Mouse (Mus musculus) midbrain, embryonic 11.5 days (tissue): ENCODE results near the gene Lhx1. TPM values are rescaled to one million over a fixed set of nuclear protein-coding genes. Genes with fewer than 3 reads are reported as not detected.

Experiments used
- ATAC-seq: fragments of 200-750 bp; cut with Nextera tagmentation; 2 replicates; pipeline ENCODE4 v1.8.0; 2017; ENCODE audit warnings: moderate TSS enrichment, moderate library complexity; ENCODE audit not compliant: low FRiP score
- DNase-seq: peaks from one replicate; pipeline ENCODE4 v3.0.0; 2015; ENCODE audit warnings: low spot score; ENCODE audit errors: missing footprints
- H3K27ac ChIP-seq: fragments of 300-500 bp; sonication (generic); 2 replicates; pipeline ENCODE4 v1.5.1; 2014; ENCODE audit warnings: low read depth, low read length
- H3K27me3 ChIP-seq: fragments of 300-500 bp; sonication (generic); 2 replicates; pipeline ENCODE4 v1.6.1; 2014; ENCODE audit warnings: mild to moderate bottlenecking, low read length, moderate library complexity, mixed read lengths; ENCODE audit not compliant: control insufficient read depth, insufficient read depth
- H3K36me3 ChIP-seq: fragments of 300-500 bp; sonication (generic); 2 replicates; pipeline ENCODE4 v1.6.1; 2014; ENCODE audit warnings: mild to moderate bottlenecking, low read length, moderate library complexity, mixed read lengths; ENCODE audit not compliant: control insufficient read depth, insufficient read depth
- H3K4me1 ChIP-seq: fragments of 300-500 bp; sonication (generic); 2 replicates; pipeline ENCODE4 v1.6.1; 2014; ENCODE audit warnings: low read length; ENCODE audit not compliant: control insufficient read depth, insufficient read depth
- H3K4me2 ChIP-seq: fragments of 300-500 bp; sonication (generic); 2 replicates; pipeline ENCODE4 v1.6.1; 2014; ENCODE audit warnings: mild to moderate bottlenecking, moderate library complexity
- H3K4me3 ChIP-seq: fragments of 300-500 bp; sonication (generic); 2 replicates; pipeline ENCODE4 v1.5.1; 2014; ENCODE audit warnings: low read depth, low read length
- H3K9ac ChIP-seq: fragments of 300-500 bp; sonication (generic); 2 replicates; pipeline ENCODE4 v1.6.1; 2014; ENCODE audit warnings: low read length
- H3K9me3 ChIP-seq: fragments of 300-500 bp; sonication (generic); 2 replicates; pipeline ENCODE4 v1.6.1; 2016; ENCODE audit warnings: low read length; ENCODE audit not compliant: control insufficient read depth
- WGBS: fragments of 180-500 bp; shearing (Covaris S2); extraction: QIAGEN DNeasy Blood & Tissue Kit; methylation state at CpG from one replicate; pipeline ENCODE4 v1.1.7; 2014; 5-methylcytosine and 5-hydroxymethylcytosine counted together
- polyA plus RNA-seq: library from polyadenylated mRNA; unstranded; fragments of >200 nt; fragmentation: Nextera tagmentation; extraction: Ambion mirVana; gene quantifications from 2 replicates; pipeline ENCODE4 v1.2.1, GENCODE M21; 2014

Lhx1 gene
- polyA plus RNA-seq, 1 experiment from 2014 or later, result 32.8 TPM

DNA sequence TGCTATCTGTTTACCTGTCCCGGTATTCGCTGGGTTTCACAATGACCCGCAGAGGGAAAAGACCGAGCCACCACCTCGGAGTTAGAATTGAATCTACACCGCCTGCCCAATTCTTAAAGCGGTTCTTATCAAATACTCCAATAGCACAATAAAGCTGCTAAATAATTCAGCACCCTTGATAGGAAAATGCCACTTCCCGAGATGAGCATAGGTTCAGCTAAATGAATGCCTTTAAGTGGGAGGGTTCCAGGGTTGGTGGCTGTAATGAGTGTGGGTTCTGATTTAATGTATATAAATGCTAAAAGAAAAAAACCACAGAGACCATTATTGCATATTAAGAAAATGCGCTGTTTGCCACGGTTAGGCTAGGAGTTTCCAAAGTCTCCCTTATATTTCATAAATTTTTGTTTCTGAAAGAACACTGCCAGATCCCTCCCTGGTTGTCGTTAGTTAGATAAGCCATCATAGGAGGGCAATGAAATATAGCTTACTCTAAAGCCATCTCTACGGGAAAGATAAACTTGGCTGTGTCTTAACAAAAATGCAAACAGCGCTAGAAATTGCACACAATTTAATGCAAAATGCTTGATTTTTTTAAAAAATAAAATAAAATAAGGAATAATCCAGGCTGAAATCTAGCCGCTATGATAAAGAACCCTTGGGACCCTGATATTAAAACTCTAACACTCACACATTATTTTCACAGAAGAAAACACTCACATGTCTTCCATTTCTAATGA is 8.7 kb downstream of the Lhx1 start:
- Histone ChIP-seq H3K9me3 (no peaks in the 10 kb centered on the region), H3K36me3 (no peaks in the 10 kb centered on the region), H3K27me3 (peaks cover 68% of the 10 kb centered on the region), H3K4me2 (peak overlapping the region; percentile 2; the same call in 1 of the 2 replicates), H3K9ac (no peak overlapping the region), H3K4me1 (peaks cover 11% of the 10 kb centered on the region), H3K4me3 (no peak overlapping the region), H3K27ac (no peak overlapping the region)
- WGBS, result 6% methylated on average over 14 of the region's 14 CpGs
- DNase-seq, result peak; percentile 96
- ATAC-seq, result no peak

DNA sequence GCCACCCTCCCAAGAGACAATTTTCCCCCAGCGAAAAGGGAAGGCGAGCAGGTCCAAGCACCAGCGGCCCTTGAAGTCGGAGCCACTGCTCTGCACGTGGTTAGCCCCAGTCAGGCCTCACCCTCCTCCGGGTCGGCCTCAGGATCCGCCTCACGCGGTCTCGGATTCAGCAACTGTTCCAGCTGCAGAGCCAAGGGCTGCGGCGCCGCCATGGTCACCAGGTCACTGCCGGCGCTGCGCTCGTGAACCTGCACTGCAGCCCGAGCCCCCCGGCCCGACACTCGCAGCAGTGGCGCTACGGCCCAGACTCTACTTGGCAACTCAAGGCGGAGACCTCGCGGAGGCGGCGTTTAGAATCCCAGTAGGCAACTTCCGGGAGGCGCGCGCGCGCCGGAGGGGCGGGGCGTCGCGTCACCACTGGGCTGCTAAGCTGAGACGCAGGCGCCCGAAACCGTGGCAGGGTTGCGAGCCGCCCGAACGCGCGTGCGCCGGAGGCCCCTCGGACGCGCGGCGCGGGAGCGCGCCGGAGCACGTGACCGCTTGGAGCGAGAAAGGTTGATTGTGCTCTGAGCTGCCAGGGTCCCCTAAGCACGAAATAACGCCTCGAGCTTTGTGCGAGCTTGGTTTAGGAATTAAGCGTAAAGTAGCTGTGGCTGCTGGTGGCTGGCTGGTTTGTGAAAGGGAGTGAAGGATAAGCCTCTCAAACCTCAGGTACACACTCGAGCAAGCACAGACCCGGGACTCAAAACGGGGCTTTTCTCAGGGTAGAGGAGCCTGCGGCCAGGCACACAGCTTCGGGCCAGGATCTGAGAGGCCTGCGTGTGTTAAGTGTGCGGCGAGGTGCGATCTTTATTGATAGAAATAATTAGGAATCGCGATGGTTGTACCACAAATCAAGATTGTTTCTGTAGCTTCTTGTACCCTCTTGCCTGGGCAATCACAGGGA is 11.9 kb downstream of the Lhx1 start, which contains the start of gene Aatf:
Aatf (minus strand) TSS at position 352 of the 946 bp plus-strand sequence.
- peak within 1 kb of the TSS; percentile 58 for H3K4me2 ChIP-seq
- H3K27ac ChIP-seq, result peak within 1 kb of the TSS; percentile 31
- peak within 1 kb of the TSS; percentile 47 for H3K4me3 ChIP-seq
- DNase-seq (peak; percentile 100), ATAC-seq (peak; percentile 98)
- peaks cover 2% of the 10 kb centered on the region; the same call in 1 of the 2 replicates for H3K36me3 ChIP-seq
- no peaks in the 10 kb centered on the region for H3K9me3 ChIP-seq
- H3K4me1 ChIP-seq, result peaks cover 11% of the 10 kb centered on the region
- under 1% methylated on average over 80 of the region's 80 CpGs for WGBS
- peak within 1 kb of the TSS; percentile 72 for H3K9ac ChIP-seq
- H3K27me3 ChIP-seq, result peaks cover 36% of the 10 kb centered on the region

DNA sequence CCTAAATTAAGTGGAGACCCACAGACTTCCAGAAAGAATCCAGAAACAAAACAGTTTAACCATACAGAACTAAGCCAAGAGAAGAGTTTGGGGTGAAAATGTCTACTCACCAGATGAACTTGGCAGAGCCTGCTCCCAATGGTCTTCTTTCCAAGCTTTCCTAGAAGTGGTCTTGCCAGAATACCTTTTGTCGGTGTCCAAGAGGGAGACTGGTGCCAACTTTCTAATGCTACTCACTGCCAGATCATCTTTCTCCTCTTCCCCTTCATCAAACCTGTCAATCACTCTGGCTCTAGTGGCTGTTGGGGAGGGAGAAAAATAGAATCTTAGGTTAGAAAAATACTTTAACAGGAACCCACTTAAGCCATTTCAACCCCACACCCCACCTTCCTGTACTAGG is 13.3 kb downstream of the Lhx1 start:
- peak overlapping the region; percentile 58 for H3K4me2 ChIP-seq

DNA sequence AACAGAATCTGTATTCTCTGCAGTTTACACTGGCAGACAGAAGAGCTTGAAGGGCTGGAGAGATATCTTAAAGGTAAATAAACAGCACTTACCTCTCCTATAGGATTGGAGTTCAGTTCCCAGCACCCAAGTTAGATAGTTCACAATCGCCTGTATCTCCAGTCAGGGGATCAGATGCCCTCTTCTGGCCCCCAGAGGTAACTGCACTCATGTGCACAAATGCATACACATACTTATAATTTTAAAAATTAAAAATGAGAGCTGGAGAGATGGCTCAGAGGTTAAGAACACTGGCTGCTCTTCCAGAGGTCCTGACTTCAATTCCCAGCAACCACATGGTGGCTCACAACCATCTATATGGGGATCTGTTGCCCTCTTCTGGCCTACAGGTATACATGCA is 21.0 kb downstream of the Lhx1 start:
- H3K36me3 ChIP-seq, result peaks cover 6% of the 10 kb centered on the region; the same call in 1 of the 2 replicates
- H3K27me3 ChIP-seq, result no peaks in the 10 kb centered on the region
- no peak overlapping the region for H3K4me2 ChIP-seq
- WGBS, result 94% methylated on average over 1 of the region's 1 CpGs
- H3K9me3 ChIP-seq, result no peaks in the 10 kb centered on the region
- H3K4me3 ChIP-seq, result no peak overlapping the region
- ATAC-seq, result no peak
- no peaks in the 10 kb centered on the region for H3K4me1 ChIP-seq
- H3K9ac ChIP-seq, result no peak overlapping the region
- DNase-seq, result no peak
- no peak overlapping the region for H3K27ac ChIP-seq

More for the DNA sequence above, 13.3 kb downstream of the Lhx1 start:
- Histone ChIP-seq H3K27me3 (peaks cover 29% of the 10 kb centered on the region), H3K4me1 (peaks cover 11% of the 10 kb centered on the region), H3K36me3 (peaks cover 2% of the 10 kb centered on the region; the same call in 1 of the 2 replicates), H3K27ac (no peak overlapping the region), H3K9ac (no peak overlapping the region), H3K4me3 (no peak overlapping the region), H3K9me3 (no peaks in the 10 kb centered on the region)
- whole genome bisulfite sequencing, result 88% methylated on average over 1 of the region's 1 CpGs
- ATAC-seq (no peak), DNase-seq (peak; percentile 72)

DNA sequence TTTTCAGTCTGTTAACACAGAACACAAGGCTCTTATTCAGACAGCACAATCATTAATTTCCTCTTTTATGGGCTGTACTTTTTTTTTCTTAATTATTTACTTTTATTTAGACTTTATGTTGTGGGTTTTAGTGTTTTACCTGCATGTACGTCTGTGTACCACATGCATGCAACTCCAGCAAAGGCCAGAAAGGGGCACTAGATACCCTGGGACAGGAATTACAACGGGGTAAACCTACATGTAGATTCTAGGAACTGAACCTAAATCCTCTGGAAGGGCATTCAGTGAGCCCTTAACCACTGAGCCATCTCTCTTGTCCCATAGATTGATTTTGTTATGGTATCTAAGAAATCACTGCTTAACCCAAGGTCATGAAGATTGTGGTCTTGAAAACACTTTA is 27.4 kb downstream of the Lhx1 start:
- no peak overlapping the region for H3K4me3 ChIP-seq
- no peaks in the 10 kb centered on the region for H3K27me3 ChIP-seq
- DNase-seq, result peak; percentile 76
- no peak overlapping the region for H3K9ac ChIP-seq
- 72% methylated on average over 2 of the region's 2 CpGs for WGBS
- H3K36me3 ChIP-seq, result 0 out of 2 replicates have a peak, but pooled peaks cover 2% of the 10 kb centered on the region
- no peaks in the 10 kb centered on the region; the same call in 1 of the 2 replicates for H3K9me3 ChIP-seq
- no peak overlapping the region for H3K27ac ChIP-seq
- H3K4me2 ChIP-seq, result no peak overlapping the region
- no peaks in the 10 kb centered on the region for H3K4me1 ChIP-seq
- ATAC-seq, result no peak

DNA sequence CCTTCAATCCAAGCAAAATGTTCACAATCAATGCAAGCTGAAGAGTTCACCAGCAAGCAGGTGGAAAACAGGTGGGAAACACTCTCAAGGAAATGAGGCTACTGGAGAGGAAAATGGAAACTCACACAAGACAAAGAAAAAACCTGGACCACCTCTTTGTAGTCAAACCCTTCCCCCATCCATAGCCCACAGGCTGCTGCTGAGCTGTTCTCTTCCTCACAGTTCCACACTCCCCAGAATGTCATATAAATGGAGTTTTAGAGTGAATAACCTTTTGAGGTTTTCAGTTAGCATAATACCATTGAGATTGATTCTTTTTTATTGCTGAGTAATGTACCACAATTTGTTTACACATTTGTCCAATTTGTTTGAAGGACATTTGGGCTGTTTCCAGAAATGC is 28.4 kb downstream of the Lhx1 start:
- Histone ChIP-seq H3K4me1 (no peaks in the 10 kb centered on the region), H3K9me3 (no peaks in the 10 kb centered on the region; the same call in 1 of the 2 replicates), H3K9ac (no peak overlapping the region), H3K4me3 (no peak overlapping the region), H3K4me2 (no peak overlapping the region), H3K27me3 (no peaks in the 10 kb centered on the region), H3K27ac (no peak overlapping the region), H3K36me3 (no peaks in the 10 kb centered on the region)
- ATAC-seq (no peak), DNase-seq (peak; percentile 82)

DNA sequence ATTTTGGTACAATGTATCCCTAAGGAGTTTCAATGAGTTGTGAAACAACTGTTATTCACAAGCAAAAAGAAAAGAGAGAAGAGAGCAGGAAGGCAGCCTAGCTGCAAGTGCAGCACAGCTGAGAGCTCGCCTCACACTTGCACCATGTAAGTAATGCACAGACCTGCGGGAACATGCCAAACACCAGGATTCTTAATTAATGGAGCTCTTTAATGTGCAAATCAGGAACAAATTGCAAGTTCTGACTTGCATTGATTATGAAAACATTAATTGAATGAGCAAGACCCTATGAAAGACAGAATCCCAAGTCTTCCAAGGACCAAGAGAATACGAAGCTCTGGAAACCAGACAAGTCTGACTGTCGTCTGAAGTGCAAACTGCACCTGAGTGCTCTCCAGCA is 29.6 kb downstream of the Lhx1 start:
- Histone ChIP-seq H3K27me3 (no peaks in the 10 kb centered on the region), H3K36me3 (0 out of 2 replicates have a peak, but pooled peaks cover 2% of the 10 kb centered on the region), H3K9ac (no peak overlapping the region), H3K4me3 (no peak overlapping the region), H3K4me2 (no peak overlapping the region), H3K4me1 (no peaks in the 10 kb centered on the region), H3K9me3 (no peaks in the 10 kb centered on the region; the same call in 1 of the 2 replicates), H3K27ac (no peak overlapping the region)
- WGBS, result 80% methylated on average over 4 of the region's 4 CpGs
- no peak for ATAC-seq
- peak; percentile 59 for DNase-seq

DNA sequence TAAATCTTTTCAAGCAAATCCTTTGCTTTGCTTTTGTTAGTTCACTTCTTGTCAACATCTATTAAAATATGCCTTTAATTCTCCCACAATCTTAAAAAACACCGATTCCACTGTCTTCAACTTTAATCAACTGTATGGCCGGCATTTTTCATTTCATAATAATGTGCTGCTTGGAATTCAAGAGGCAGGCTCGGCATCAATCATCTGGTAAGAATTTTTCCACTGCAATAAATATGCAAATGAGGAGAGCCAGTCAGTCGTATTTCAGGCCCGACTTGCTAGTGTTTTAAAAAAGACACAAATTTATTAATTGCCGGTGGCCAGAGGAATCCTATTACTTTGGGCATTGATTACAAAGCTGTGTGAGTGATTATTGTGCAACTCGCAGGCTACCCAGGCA is 43.7 kb downstream of the Lhx1 start:
- no peak overlapping the region for H3K27ac ChIP-seq
- H3K4me3 ChIP-seq, result no peak overlapping the region
- H3K27me3 ChIP-seq, result no peaks in the 10 kb centered on the region
- DNase-seq (no peak), ATAC-seq (no peak)
- H3K4me2 ChIP-seq, result peak overlapping the region; percentile 16; the same call in 1 of the 2 replicates
- 35% methylated on average over 7 of the region's 7 CpGs for WGBS
- H3K9me3 ChIP-seq, result no peaks in the 10 kb centered on the region
- peaks cover 8% of the 10 kb centered on the region for H3K4me1 ChIP-seq
- no peaks in the 10 kb centered on the region for H3K36me3 ChIP-seq
- H3K9ac ChIP-seq, result no peak overlapping the region
